ENCODE assay signal across 11 mouse cellular contexts in the genomic region with DNA sequence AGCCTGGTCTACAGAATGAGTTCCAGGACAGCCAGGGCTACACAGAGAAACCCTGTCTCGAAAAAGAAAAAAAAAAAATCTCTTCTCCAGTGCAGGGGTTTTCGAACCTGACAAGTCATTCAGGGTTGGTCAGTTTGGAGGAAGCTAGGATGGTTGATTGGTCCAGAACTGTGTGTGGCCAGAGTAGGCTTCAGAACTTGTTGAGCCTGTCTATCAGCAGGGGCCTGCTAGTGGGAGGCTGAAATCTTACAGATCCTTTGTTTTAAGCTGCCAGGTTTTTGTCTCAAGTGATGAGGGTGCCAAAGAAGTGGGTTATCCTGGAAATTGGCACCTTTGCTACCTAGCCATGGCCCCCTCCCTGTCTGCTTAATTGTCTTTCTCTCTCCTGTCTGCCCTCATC. TPM values are rescaled to one million over a fixed set of nuclear protein-coding genes. Genes with fewer than 3 reads are reported as not detected.
DNase-seq lines count a peak whose midpoint lies in the region; ATAC-seq and TF ChIP-seq lines count a peak whose summit lies in the region.
"Had no signal": no experiment of that assay in that cellular context is flagged by ENCODE, and none has a peak within 500 bp of the region (broad histone marks: within the 10 kb centered on the region; RNA-seq: fewer than 3 reads in every experiment).

No protein-coding gene starts in this region.

- no peaks in the 10 kb centered on the region for H3K36me3 ChIP-seq in hindbrain, postnatal 0 days (ENCODE audit: insufficient read depth, low read length)
- no peaks in the 10 kb centered on the region for H3K36me3 ChIP-seq in hindbrain, embryonic 12.5 days
- peaks cover 17% of the 10 kb centered on the region for H3K36me3 ChIP-seq in megakaryocyte, embryonic 14.5 days (replicated peaks; ENCODE audit: low read length)
- H3K36me3 ChIP-seq in embryonic facial prominence, embryonic 10.5 days (replicated peaks), result no peaks in the 10 kb centered on the region
- H3K36me3 ChIP-seq in stomach, embryonic 16.5 days (ENCODE audit: control insufficient read depth, insufficient read depth, low read length), result no peaks in the 10 kb centered on the region

- ATAC-seq in hindbrain, postnatal 0 days, result no peak
- no peak for ATAC-seq in hindbrain, embryonic 12.5 days (ENCODE audit: low FRiP score)
- no peak for ATAC-seq in megakaryocyte, adult 5-6 weeks (ENCODE audit: poor library complexity, severe bottlenecking)
- no peak for ATAC-seq in stomach, embryonic 16.5 days (ENCODE audit: insufficient read depth, low FRiP score)
- ATAC-seq: intestine, embryonic 16.5 days had no signal

- DNase-seq in hindbrain, postnatal 0 days (ENCODE audit: low spot score), result no peak
- DNase-seq in embryonic facial prominence, embryonic 10.5 days (ENCODE audit: low spot score), result no peak
- DNase-seq in right cerebral cortex, postnatal 4 days, result no peak
- DNase-seq: embryo, embryonic 11 days; layer of hippocampus, postnatal 36 days had no signal

- no peaks in the 10 kb centered on the region for H3K9me3 ChIP-seq in hindbrain, postnatal 0 days (ENCODE audit: low read length)
- no peaks in the 10 kb centered on the region for H3K9me3 ChIP-seq in hindbrain, embryonic 12.5 days (replicated peaks)
- no peaks in the 10 kb centered on the region for H3K9me3 ChIP-seq in megakaryocyte, embryonic 14.5 days
- no peaks in the 10 kb centered on the region for H3K9me3 ChIP-seq in embryonic facial prominence, embryonic 10.5 days
- H3K9me3 ChIP-seq in stomach, embryonic 16.5 days (replicated peaks; ENCODE audit: control insufficient read depth, low read length), result no peaks in the 10 kb centered on the region

- H3K27ac ChIP-seq in hindbrain, postnatal 0 days, result 0 out of 2 replicates have a peak overlapping the region, but pooled peaks have one; percentile 29
- no peak overlapping the region for H3K27ac ChIP-seq in hindbrain, embryonic 12.5 days
- no peak overlapping the region for H3K27ac ChIP-seq in embryonic facial prominence, embryonic 10.5 days (replicated peaks)
- H3K27ac ChIP-seq in stomach, embryonic 16.5 days (ENCODE audit: low read length), result no peak overlapping the region

- H3K4me2 ChIP-seq in hindbrain, postnatal 0 days (ENCODE audit: low read depth, low read length), result no peak overlapping the region
- no peak overlapping the region for H3K4me2 ChIP-seq in hindbrain, embryonic 12.5 days (replicated peaks)
- peak overlapping the region; percentile 27; the same call in 1 of the 2 replicates for H3K4me2 ChIP-seq in stomach, embryonic 16.5 days (ENCODE audit: low read depth, low read length)

- WGBS in hindbrain, postnatal 0 days, result 51% methylated on average over 2 of the region's 2 CpGs
- 75% methylated on average over 2 of the region's 2 CpGs for WGBS in hindbrain, embryonic 12.5 days
- 65% methylated on average over 2 of the region's 2 CpGs for WGBS in embryonic facial prominence, embryonic 10.5 days
- 65% methylated on average over 2 of the region's 2 CpGs for WGBS in stomach, embryonic 16.5 days

- no peak overlapping the region for H3K9ac ChIP-seq in hindbrain, postnatal 0 days (replicated peaks; ENCODE audit: low read length)
- no peak overlapping the region for H3K9ac ChIP-seq in hindbrain, embryonic 12.5 days
- no peak overlapping the region for H3K9ac ChIP-seq in stomach, embryonic 16.5 days (ENCODE audit: low read length)

- no peaks in the 10 kb centered on the region for H3K27me3 ChIP-seq in hindbrain, postnatal 0 days (ENCODE audit: insufficient read depth, low read length)
- H3K27me3 ChIP-seq in hindbrain, embryonic 12.5 days, result peaks cover 15% of the 10 kb centered on the region; the same call in 1 of the 2 replicates
- no peaks in the 10 kb centered on the region for H3K27me3 ChIP-seq in megakaryocyte, embryonic 14.5 days (replicated peaks)
- H3K27me3 ChIP-seq in embryonic facial prominence, embryonic 10.5 days (replicated peaks; ENCODE audit: low read depth, poor library complexity, severe bottlenecking), result peaks cover 18% of the 10 kb centered on the region
- peaks cover 4% of the 10 kb centered on the region; the same call in 1 of the 2 replicates for H3K27me3 ChIP-seq in stomach, embryonic 16.5 days (ENCODE audit: control insufficient read depth, insufficient read depth, low read length)

- H3K4me1 ChIP-seq in hindbrain, postnatal 0 days (ENCODE audit: insufficient read depth, low read length), result no peaks in the 10 kb centered on the region
- no peaks in the 10 kb centered on the region for H3K4me1 ChIP-seq in hindbrain, embryonic 12.5 days
- peaks cover 65% of the 10 kb centered on the region for H3K4me1 ChIP-seq in megakaryocyte, embryonic 14.5 days
- peaks cover 11% of the 10 kb centered on the region; the same call in 1 of the 2 replicates for H3K4me1 ChIP-seq in embryonic facial prominence, embryonic 10.5 days
- H3K4me1 ChIP-seq in stomach, embryonic 16.5 days (ENCODE audit: control insufficient read depth, insufficient read depth, low read length), result 0 out of 2 replicates have a peak, but pooled peaks cover 5% of the 10 kb centered on the region

- TF ChIP-seq CTCF in hindbrain, postnatal 0 days (IDR thresholded peaks at IDR 0.05; ENCODE audit: low read depth), result no peak

- no peak overlapping the region for H3K4me3 ChIP-seq in hindbrain, postnatal 0 days (ENCODE audit: low read length)
- no peak overlapping the region for H3K4me3 ChIP-seq in hindbrain, embryonic 12.5 days
- peak overlapping the region; percentile 82 for H3K4me3 ChIP-seq in megakaryocyte, embryonic 14.5 days (replicated peaks)
- peak overlapping the region; percentile 25; the same call in 1 of the 2 replicates for H3K4me3 ChIP-seq in embryonic facial prominence, embryonic 10.5 days
- peak overlapping the region; percentile 28 for H3K4me3 ChIP-seq in stomach, embryonic 16.5 days (replicated peaks; ENCODE audit: low read length)
- H3K4me3 ChIP-seq: myocyte had no signal

RNA-seq across cellular contexts. Expression of gene Car2, which starts 3.0 kb away (rescaled TPM):
- total RNA-seq in hindbrain, postnatal 0 days (2014; rRNA removed), result 79.6 and 124 TPM in 2 replicates
- 89.4 and 102 TPM in 2 replicates for polyA plus RNA-seq in hindbrain, postnatal 0 days (2015; fragmentation: Nextera tagmentation; extraction: Ambion mirVana)
- 62.0 and 77.2 TPM in 2 replicates for polyA plus RNA-seq in hindbrain, embryonic 12.5 days (2016; fragmentation: Nextera tagmentation; extraction: Ambion mirVana)
- polyA plus RNA-seq in megakaryocyte, embryonic 14.5 days (2012; ENCODE audit: insufficient read depth, low replicate concordance), result 53.1 and 125 TPM in 2 replicates
- 31.5 and 53.6 TPM in 2 replicates for total RNA-seq in megakaryocyte, adult 5-6 weeks (2015)
- total RNA-seq in megakaryocyte, adult 5-6 weeks (2017), result 25.5 and 51.5 TPM in 2 replicates
- polyA plus RNA-seq in embryonic facial prominence, embryonic 10.5 days (2016; fragmentation: Nextera tagmentation; extraction: Ambion mirVana), result 72.8 and 77.4 TPM in 2 replicates
- polyA plus RNA-seq in stomach, embryonic 16.5 days (2015; fragmentation: Nextera tagmentation; extraction: Ambion mirVana), result 285 and 313 TPM in 2 replicates

RNA-seq across cellular contexts. Expression of gene Car3, which starts 25.8 kb away (rescaled TPM):
- total RNA-seq in hindbrain, postnatal 0 days (2014; rRNA removed), result 0.99 and 5.4 TPM in 2 replicates
- polyA plus RNA-seq in hindbrain, postnatal 0 days (2015; fragmentation: Nextera tagmentation; extraction: Ambion mirVana), result 3.2 and 3.9 TPM in 2 replicates
- polyA plus RNA-seq in hindbrain, embryonic 12.5 days (2016; fragmentation: Nextera tagmentation; extraction: Ambion mirVana), result 3.7 and 5.8 TPM in 2 replicates
- not detected in 2 replicates for polyA plus RNA-seq in megakaryocyte, embryonic 14.5 days (2012; ENCODE audit: insufficient read depth, low replicate concordance)
- total RNA-seq in megakaryocyte, adult 5-6 weeks (2015), result 0.64 TPM in 1 of 2 replicates, not detected in the other
- total RNA-seq in megakaryocyte, adult 5-6 weeks (2017), result 0.07 TPM in 1 of 2 replicates, not detected in the other
- polyA plus RNA-seq in embryonic facial prominence, embryonic 10.5 days (2016; fragmentation: Nextera tagmentation; extraction: Ambion mirVana), result 1.7 and 2.0 TPM in 2 replicates
- polyA plus RNA-seq in stomach, embryonic 16.5 days (2015; fragmentation: Nextera tagmentation; extraction: Ambion mirVana), result 16.6 and 39.9 TPM in 2 replicates

Comparison
In these comparisons a context has a peak if more than half of its experiments do, and no peak if none do; other contexts are left out.
1. H3K4me3 ChIP-seq: peak in megakaryocyte, embryonic 14.5 days (single experiment), embryonic facial prominence, embryonic 10.5 days (single experiment) and stomach, embryonic 16.5 days (single experiment); none in hindbrain, postnatal 0 days (single experiment) and hindbrain, embryonic 12.5 days (single experiment).